Mouse (Mus musculus) heart, embryonic 14.5 days (tissue): Measurements from ENCODE around the gene Cbln4. TPM values are rescaled to one million over a fixed set of nuclear protein-coding genes. Genes with fewer than 3 reads are reported as not detected.

Experiments used
- ATAC-seq: fragments of 200-750 bp; cut with Nextera tagmentation; 2 replicates; pipeline ENCODE4 v1.8.0; 2017; ENCODE audit warnings: low read depth, moderate TSS enrichment; ENCODE audit not compliant: insufficient number of reproducible peaks, insufficient read depth, low FRiP score
- H3K27ac ChIP-seq, 2 experiments: fragments of 200-500 bp in 1 of 2; fragments of 300-500 bp in 1 of 2; sonication (generic) in 1 of 2; replicated peaks in 1 of 2; 2 replicates each; pipeline ENCODE4 v1.5.1; 2012 to 2014; ENCODE audit warnings: low read depth in 2 of 2, low read length in 2 of 2, control low read depth in 1 of 2, mild to moderate bottlenecking in 1 of 2, mixed read lengths in 1 of 2; ENCODE audit not compliant: control insufficient read depth in 1 of 2, insufficient read depth in 1 of 2
- H3K27me3 ChIP-seq: fragments of 300-500 bp; sonication (generic); 2 replicates; pipeline ENCODE4 v1.6.1; 2014; ENCODE audit warnings: mild to moderate bottlenecking, low read length, control low read depth; ENCODE audit not compliant: control insufficient read depth, insufficient read depth
- H3K36me3 ChIP-seq: fragments of 300-500 bp; sonication (generic); 2 replicates; pipeline ENCODE4 v1.6.1; 2014; ENCODE audit warnings: mild to moderate bottlenecking, control low read depth, low read length, mixed read lengths; ENCODE audit not compliant: control insufficient read depth, insufficient read depth
- H3K4me1 ChIP-seq, 2 experiments: fragments of 200-500 bp in 1 of 2; fragments of 300-500 bp in 1 of 2; sonication (generic) in 1 of 2; 2 replicates each; pipeline ENCODE4 v1.6.1; 2012 to 2014; ENCODE audit warnings: low read length in 2 of 2, control low read depth in 1 of 2, mixed read lengths in 1 of 2; ENCODE audit not compliant: control insufficient read depth in 2 of 2, insufficient read depth in 2 of 2
- H3K4me2 ChIP-seq: fragments of 300-500 bp; sonication (generic); 2 replicates; pipeline ENCODE4 v1.6.1; 2014; ENCODE audit warnings: mild to moderate bottlenecking, low read length
- H3K4me3 ChIP-seq, 2 experiments: fragments of 200-500 bp in 1 of 2; fragments of 300-500 bp in 1 of 2; sonication (generic) in 1 of 2; 2 replicates each; pipeline ENCODE4 v1.5.1; 2012 to 2014; ENCODE audit warnings: low read length in 2 of 2, mild to moderate bottlenecking in 2 of 2, control low read depth in 1 of 2, low read depth in 1 of 2, moderate library complexity in 1 of 2; ENCODE audit not compliant: control insufficient read depth in 1 of 2, insufficient read depth in 1 of 2
- H3K9ac ChIP-seq: fragments of 300-500 bp; sonication (generic); 2 replicates; pipeline ENCODE4 v1.6.1; 2014; ENCODE audit warnings: mild to moderate bottlenecking, low read length
- H3K9me3 ChIP-seq: fragments of 300-500 bp; sonication (generic); 2 replicates; pipeline ENCODE4 v1.6.1; 2016; ENCODE audit warnings: low read length, control low read depth; ENCODE audit not compliant: control insufficient read depth
- WGBS: fragments of 180-500 bp; shearing (Covaris S2); extraction: QIAGEN DNeasy Blood & Tissue Kit; methylation state at CpG from one replicate; pipeline ENCODE4 v1.1.7; 2014; 5-methylcytosine and 5-hydroxymethylcytosine counted together
- polyA plus RNA-seq: library from polyadenylated mRNA; unstranded; fragments of >200 nt; fragmentation: Nextera tagmentation; extraction: Ambion mirVana; gene quantifications from 2 replicates; pipeline ENCODE4 v1.2.1, GENCODE M21; 2014

Cbln4 gene
- polyA plus RNA-seq: 0.07 TPM in 1 of 2 replicates, not detected in the other

GRCm38 (mm10) chr2:172043235-172043610 is at the start of gene Cbln4:
Gene Cbln4 (minus strand): TSS chr2:172043466.
- Histone ChIP-seq H3K9me3 (no peaks in the 10 kb centered on the region), H3K27me3 (peaks cover 53% of the 10 kb centered on the region), H3K4me3 (peak within 1 kb of the TSS; percentile 20 to 25; a peak in 3 of 4 replicates), H3K36me3 (no peaks in the 10 kb centered on the region), H3K27ac (no peak within 1 kb of the TSS), H3K4me2 (peak within 1 kb of the TSS; percentile 63), H3K4me1 (peaks cover 12% of the 10 kb centered on the region in 2 experiments), H3K9ac (no peak within 1 kb of the TSS)
- WGBS: 2% methylated on average over 23 of the region's 23 CpGs
- ATAC-seq: no peak

GRCm38 (mm10) chr2:172078596-172078995 is 35.3 kb upstream of the Cbln4 start:
- Histone ChIP-seq H3K4me3 (no peak overlapping the region), H3K36me3 (no peaks in the 10 kb centered on the region), H3K9me3 (no peaks in the 10 kb centered on the region), H3K9ac (no peak overlapping the region), H3K4me1 (no peaks in the 10 kb centered on the region), H3K27ac (no peak overlapping the region), H3K4me2 (no peak overlapping the region), H3K27me3 (no peaks in the 10 kb centered on the region)
- no peak for ATAC-seq
- WGBS: 77% methylated on average over 3 of the region's 3 CpGs

GRCm38 (mm10) chr2:172076295-172076694 is 33.0 kb upstream of the Cbln4 start:
- Histone ChIP-seq H3K4me3 (no peak overlapping the region), H3K27me3 (no peaks in the 10 kb centered on the region), H3K4me1 (no peaks in the 10 kb centered on the region), H3K4me2 (no peak overlapping the region), H3K9ac (no peak overlapping the region), H3K9me3 (no peaks in the 10 kb centered on the region), H3K27ac (no peak overlapping the region), H3K36me3 (no peaks in the 10 kb centered on the region)
- no peak for ATAC-seq
- WGBS: 81% methylated on average over 5 of the region's 5 CpGs

- H3K27me3 ChIP-seq: no peaks in the 10 kb centered on the region
- no peaks in the 10 kb centered on the region for H3K9me3 ChIP-seq
- no peak overlapping the region for H3K4me3 ChIP-seq
- no peaks in the 10 kb centered on the region for H3K36me3 ChIP-seq
- H3K27ac ChIP-seq: no peak overlapping the region
- no peaks in the 10 kb centered on the region for H3K4me1 ChIP-seq
- WGBS: 76% methylated on average over 7 of the region's 7 CpGs
- no peak for ATAC-seq
- H3K9ac ChIP-seq: no peak overlapping the region
- H3K4me2 ChIP-seq: no peak overlapping the region
Observed at GRCm38 (mm10) chr2:172062876-172063275, 19.6 kb upstream of the Cbln4 start.

GRCm38 (mm10) chr2:172059747-172060146 is 16.5 kb upstream of the Cbln4 start:
- no peaks in the 10 kb centered on the region for H3K4me1 ChIP-seq
- H3K4me2 ChIP-seq: no peak overlapping the region
- H3K27me3 ChIP-seq: no peaks in the 10 kb centered on the region
- no peaks in the 10 kb centered on the region for H3K36me3 ChIP-seq
- no peak overlapping the region for H3K27ac ChIP-seq
- H3K9ac ChIP-seq: no peak overlapping the region
- no peak for ATAC-seq
- H3K4me3 ChIP-seq: no peak overlapping the region
- no peaks in the 10 kb centered on the region for H3K9me3 ChIP-seq
- 60% methylated on average over 3 of the region's 3 CpGs for WGBS

GRCm38 (mm10) chr2:172058936-172059665 is 15.8 kb upstream of the Cbln4 start:
- no peak for ATAC-seq
- no peaks in the 10 kb centered on the region for H3K36me3 ChIP-seq
- no peak overlapping the region for H3K4me3 ChIP-seq
- H3K27ac ChIP-seq: no peak overlapping the region
- no peaks in the 10 kb centered on the region for H3K9me3 ChIP-seq
- no peaks in the 10 kb centered on the region for H3K4me1 ChIP-seq
- H3K27me3 ChIP-seq: no peaks in the 10 kb centered on the region
- WGBS: 73% methylated on average over 7 of the region's 7 CpGs
- no peak overlapping the region for H3K9ac ChIP-seq
- H3K4me2 ChIP-seq: no peak overlapping the region

GRCm38 (mm10) chr2:172046002-172046401 is 2.7 kb upstream of the Cbln4 start:
- Histone ChIP-seq H3K4me3 (no peak overlapping the region), H3K4me1 (peaks cover 12% of the 10 kb centered on the region in 2 experiments), H3K9ac (no peak overlapping the region), H3K9me3 (no peaks in the 10 kb centered on the region), H3K4me2 (no peak overlapping the region), H3K36me3 (no peaks in the 10 kb centered on the region), H3K27ac (no peak overlapping the region), H3K27me3 (peaks cover 36% of the 10 kb centered on the region)
- WGBS: 29% methylated on average over 7 of the region's 7 CpGs
- ATAC-seq: peak; percentile 55; the same call in 1 of the 2 replicates
